ENCODE assay signal across 17 mouse cellular contexts in the genomic region with DNA sequence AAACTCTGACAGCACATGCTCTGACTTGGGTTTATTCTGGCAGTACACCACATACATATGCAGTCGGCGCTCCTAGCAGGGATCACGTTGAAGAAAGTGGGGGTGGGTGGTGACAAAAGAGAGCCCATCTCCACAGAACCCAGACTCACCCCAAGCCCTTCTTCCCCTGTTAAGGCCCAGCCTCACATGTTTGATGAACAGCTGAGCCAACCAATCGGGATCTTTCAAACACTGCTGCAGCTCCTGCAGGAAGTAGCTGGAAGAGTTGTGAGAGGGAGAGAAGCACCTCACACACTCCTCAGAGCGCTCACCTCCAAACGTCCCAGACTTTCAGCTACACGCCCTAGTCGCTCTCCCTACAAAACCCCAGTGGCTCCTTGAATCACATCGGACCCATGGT. TPM values are rescaled to one million over a fixed set of nuclear protein-coding genes. Genes with fewer than 3 reads are reported as not detected.
DNase-seq lines count a peak whose midpoint lies in the region; ATAC-seq and TF ChIP-seq lines count a peak whose summit lies in the region.
"Had no signal": no experiment of that assay in that cellular context is flagged by ENCODE, and none has a peak within 500 bp of the region (broad histone marks: within the 10 kb centered on the region; RNA-seq: fewer than 3 reads in every experiment).

No protein-coding gene starts in this region.

- no peak for TF ChIP-seq EP300 in liver, postnatal 0 days (IDR thresholded peaks at IDR 0.05; ENCODE audit: low read depth)

- no peak overlapping the region for H3K4me3 ChIP-seq in liver, postnatal 0 days (ENCODE audit: low read depth, low read length)
- H3K4me3 ChIP-seq: heart, adult 2 months; limb, embryonic 10.5 days; midbrain, embryonic 13.5 days; neural tube, embryonic 13.5 days had no signal

- DNase-seq in embryo, embryonic 11 days: peak; percentile 33
- DNase-seq in embryo, embryonic 10.5 days (ENCODE audit: low spot score): no peak
- DNase-seq in liver, postnatal 0 days: no peak
- no peak for DNase-seq in liver
- DNase-seq in thymus, postnatal 36 days: peak; percentile 14 to 27
- DNase-seq in thymus, postnatal 10 days (ENCODE audit: low spot score in 2 of 2): no peak
- DNase-seq in right cerebral cortex, postnatal 4 days: peak; percentile 56
- DNase-seq in adrenal gland, postnatal 4 days (ENCODE audit: low spot score in 2 of 2): no peak
- DNase-seq: cerebellum, adult 11-12 months; heart, postnatal 14 days had no signal

- H3K27me3 ChIP-seq in liver, postnatal 0 days (ENCODE audit: insufficient read depth, low read length): peaks cover 73% of the 10 kb centered on the region

- no peak for TF ChIP-seq CTCF in liver, postnatal 0 days (IDR thresholded peaks at IDR 0.05; ENCODE audit: low read depth)

- ATAC-seq in liver, postnatal 0 days: no peak
- ATAC-seq: hindbrain, postnatal 0 days; midbrain, embryonic 13.5 days had no signal

- H3K36me3 ChIP-seq in liver, postnatal 0 days (replicated peaks; ENCODE audit: insufficient read depth, low read length): no peaks in the 10 kb centered on the region

- H3K27ac ChIP-seq in liver, postnatal 0 days (ENCODE audit: low read depth): no peak overlapping the region
- H3K27ac ChIP-seq: heart, adult 2 months; hindbrain, postnatal 0 days; kidney, postnatal 0 days; limb, embryonic 10.5 days; liver, embryonic 14.5 days; midbrain, embryonic 13.5 days; neural tube, embryonic 13.5 days had no signal

- no peaks in the 10 kb centered on the region; the same call in 1 of the 2 replicates for H3K9me3 ChIP-seq in liver, postnatal 0 days (ENCODE audit: low read length)
- H3K9me3 ChIP-seq: limb, embryonic 10.5 days; midbrain, embryonic 13.5 days; neural tube, embryonic 13.5 days had no signal

- H3K4me1 ChIP-seq in liver, postnatal 0 days (ENCODE audit: insufficient read depth): peaks cover 30% of the 10 kb centered on the region

- H3K9ac ChIP-seq in liver, postnatal 0 days (replicated peaks): no peak overlapping the region
- H3K9ac ChIP-seq: liver, embryonic 14.5 days; midbrain, embryonic 13.5 days had no signal

- WGBS in liver, postnatal 0 days (ENCODE audit: insufficient replicate concordance): 73% methylated on average over 9 of the region's 9 CpGs

- H3K4me2 ChIP-seq in liver, postnatal 0 days (ENCODE audit: low read depth, low read length): peak overlapping the region; percentile 13; the same call in 1 of the 2 replicates
- H3K4me2 ChIP-seq: neural tube, embryonic 13.5 days had no signal

RNA-seq across cellular contexts. Expression of gene Slc26a10, which starts 4.7 kb away (rescaled TPM):
- 2.0 TPM in 2 replicates for polyA plus RNA-seq in liver, postnatal 0 days (2015; fragmentation: Nextera tagmentation; extraction: Ambion mirVana)
- 1 to 10 TPM; 1.6 to 3.0 TPM for total RNA-seq in adrenal gland, postnatal 4 days (2021)

RNA-seq across cellular contexts. Expression of gene Arhgef25, which starts 4.8 kb away (rescaled TPM):
- polyA plus RNA-seq in liver, postnatal 0 days (2015; fragmentation: Nextera tagmentation; extraction: Ambion mirVana): 1.9 and 2.6 TPM in 2 replicates
- 10 to 100 TPM; 34.7 to 45.3 TPM for total RNA-seq in adrenal gland, postnatal 4 days (2021)

RNA-seq across cellular contexts. Expression of gene Dtx3, which starts 10.4 kb away (rescaled TPM):
- 8.8 and 8.9 TPM in 2 replicates for polyA plus RNA-seq in liver, postnatal 0 days (2015; fragmentation: Nextera tagmentation; extraction: Ambion mirVana)
- total RNA-seq in adrenal gland, postnatal 4 days (2021): 100 to 1,000 TPM; 111 to 126 TPM

RNA-seq across cellular contexts. Expression of gene B4galnt1, which starts 20.1 kb away (rescaled TPM):
- polyA plus RNA-seq in liver, postnatal 0 days (2015; fragmentation: Nextera tagmentation; extraction: Ambion mirVana): 27.2 and 32.2 TPM in 2 replicates
- total RNA-seq in adrenal gland, postnatal 4 days (2021): 10 to 100 TPM; 10.6 to 11.7 TPM

RNA-seq across cellular contexts. Expression of gene Pip4k2c, which starts 26.3 kb away (rescaled TPM):
- 14.7 and 17.7 TPM in 2 replicates for polyA plus RNA-seq in liver, postnatal 0 days (2015; fragmentation: Nextera tagmentation; extraction: Ambion mirVana)
- total RNA-seq in adrenal gland, postnatal 4 days (2021): 10 to 100 TPM; 37.5 to 39.8 TPM

Comparison
In these comparisons a context has a peak if more than half of its experiments do, and no peak if none do; other contexts are left out.
1. DNase-seq: peak in embryo, embryonic 11 days (single experiment), thymus, postnatal 36 days (2 of 2) and right cerebral cortex, postnatal 4 days (single experiment); none in embryo, embryonic 10.5 days (single experiment), liver, postnatal 0 days (single experiment), liver (single experiment), thymus, postnatal 10 days (0 of 2) and adrenal gland, postnatal 4 days (0 of 2).